ENCODE assay signal across 10 mouse cellular contexts in the genomic region with DNA sequence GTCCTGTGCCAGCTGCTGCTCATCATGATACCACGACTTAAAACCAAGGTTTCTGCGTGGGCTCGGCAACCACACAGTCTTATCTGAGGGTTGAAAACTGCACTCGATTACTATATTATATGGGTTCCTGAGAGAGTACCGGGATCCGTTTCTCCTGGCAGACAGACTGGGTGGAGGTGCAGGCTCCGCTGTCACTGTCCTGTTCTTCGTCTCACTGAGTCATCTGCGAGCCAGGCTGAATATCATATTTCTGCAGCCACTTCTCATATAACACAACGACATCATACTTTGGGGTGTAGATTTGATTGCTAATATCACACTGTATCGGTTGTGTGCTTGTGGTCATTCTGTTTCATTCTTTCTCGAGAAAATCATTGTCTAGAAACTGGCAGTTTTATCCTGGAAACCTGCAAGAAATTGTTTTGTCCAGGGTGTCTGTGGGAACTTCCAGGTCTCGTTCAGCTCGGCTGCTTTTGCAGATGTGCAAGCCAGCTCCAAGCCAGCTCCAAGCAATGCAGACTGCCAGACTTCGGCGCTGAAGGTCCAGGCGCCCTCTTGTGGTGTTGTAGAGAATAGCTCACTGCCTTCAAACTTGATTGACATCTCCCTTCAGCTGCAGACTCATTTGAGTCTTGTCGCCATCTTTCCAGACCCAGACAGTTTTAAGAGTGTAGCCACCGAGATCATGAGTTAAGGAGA.
DNase-seq lines count a peak whose midpoint lies in the region; ATAC-seq and TF ChIP-seq lines count a peak whose summit lies in the region.
"Had no signal": no experiment of that assay in that cellular context is flagged by ENCODE, and none has a peak within 500 bp of the region (broad histone marks: within the 10 kb centered on the region; RNA-seq: fewer than 3 reads in every experiment).

No protein-coding gene starts in this region.

- peak; percentile 68 to 81 (median 77) for TF ChIP-seq CTCF in MEL (IDR thresholded peaks at IDR 0.05 in 2 of 3, conservative IDR thresholded peaks at IDR 0.05 in 1 of 3; ENCODE audit: control insufficient read depth in 1 of 3, insufficient read depth in 1 of 3, low read depth in 2 of 3, low read length in 3 of 3, poor library complexity in 1 of 3, severe bottlenecking in 1 of 3)

- no peak for TF ChIP-seq POLR2A in MEL (IDR thresholded peaks at IDR 0.05; ENCODE audit: control insufficient read depth in 1 of 2, insufficient read depth in 1 of 2, low read depth in 1 of 2, low read length in 2 of 2, poor library complexity in 1 of 2)

- H3K4me3 ChIP-seq in kidney, embryonic 14.5 days (ENCODE audit: low read length) = no peak overlapping the region
- H3K4me3 ChIP-seq in MEL (ENCODE audit: control insufficient read depth in 1 of 2, insufficient read depth in 1 of 2, low read depth in 2 of 2, low read length in 2 of 2) = peak overlapping the region; percentile 28 to 44; a peak in 3 of 4 replicates
- no peak overlapping the region for H3K4me3 ChIP-seq in midbrain, embryonic 14.5 days (replicated peaks; ENCODE audit: low read depth, low read length)
- H3K4me3 ChIP-seq: embryonic facial prominence, embryonic 15.5 days; neural tube, embryonic 13.5 days had no signal

- no peaks in the 10 kb centered on the region for H3K36me3 ChIP-seq in kidney, embryonic 14.5 days (ENCODE audit: control insufficient read depth, insufficient read depth, low read length)
- H3K36me3 ChIP-seq in MEL (ENCODE audit: control insufficient read depth in 1 of 2, insufficient read depth in 2 of 2, low read length in 2 of 2) = no peaks in the 10 kb centered on the region
- no peaks in the 10 kb centered on the region for H3K36me3 ChIP-seq in midbrain, embryonic 14.5 days (ENCODE audit: control insufficient read depth, insufficient read depth, low read length)
- H3K36me3 ChIP-seq: embryonic facial prominence, embryonic 15.5 days; neural tube, embryonic 13.5 days had no signal

- H3K27me3 ChIP-seq in kidney, embryonic 14.5 days (ENCODE audit: control insufficient read depth, insufficient read depth, low read length) = no peaks in the 10 kb centered on the region
- H3K27me3 ChIP-seq in MEL (ENCODE audit: control insufficient read depth in 1 of 2, insufficient read depth in 2 of 2, low read length in 2 of 2) = no peaks in the 10 kb centered on the region
- H3K27me3 ChIP-seq in midbrain, embryonic 14.5 days (ENCODE audit: control insufficient read depth, insufficient read depth, low read length) = no peaks in the 10 kb centered on the region
- H3K27me3 ChIP-seq: embryonic facial prominence, embryonic 15.5 days; neural tube, embryonic 13.5 days had no signal

- no peaks in the 10 kb centered on the region for H3K4me1 ChIP-seq in kidney, embryonic 14.5 days (ENCODE audit: control insufficient read depth, insufficient read depth, low read length)
- H3K4me1 ChIP-seq in MEL (ENCODE audit: control insufficient read depth in 1 of 2, insufficient read depth in 2 of 2, low read length in 2 of 2) = no peaks in the 10 kb centered on the region
- H3K4me1 ChIP-seq in midbrain, embryonic 14.5 days (ENCODE audit: control insufficient read depth, insufficient read depth, low read length) = no peaks in the 10 kb centered on the region
- H3K4me1 ChIP-seq: neural tube, embryonic 13.5 days had no signal

- no peak overlapping the region for H3K9ac ChIP-seq in kidney, embryonic 14.5 days (ENCODE audit: low read depth, low read length)
- no peak overlapping the region; the same call in 1 of the 2 replicates for H3K9ac ChIP-seq in MEL (ENCODE audit: control insufficient read depth, low read depth, low read length, poor library complexity, severe bottlenecking)
- no peak overlapping the region for H3K9ac ChIP-seq in midbrain, embryonic 14.5 days (replicated peaks; ENCODE audit: low read length)
- H3K9ac ChIP-seq: embryonic facial prominence, embryonic 15.5 days; neural tube, embryonic 13.5 days had no signal

- no peak overlapping the region for H3K4me2 ChIP-seq in kidney, embryonic 14.5 days (replicated peaks; ENCODE audit: low read depth, low read length)
- no peak overlapping the region for H3K4me2 ChIP-seq in midbrain, embryonic 14.5 days (ENCODE audit: low read length)
- H3K4me2 ChIP-seq: embryonic facial prominence, embryonic 15.5 days; neural tube, embryonic 13.5 days had no signal

- no peaks in the 10 kb centered on the region for H3K9me3 ChIP-seq in kidney, embryonic 14.5 days (ENCODE audit: control insufficient read depth, low read length)
- no peaks in the 10 kb centered on the region for H3K9me3 ChIP-seq in MEL (replicated peaks; ENCODE audit: insufficient read depth, low read length)
- H3K9me3 ChIP-seq in midbrain, embryonic 14.5 days (ENCODE audit: control insufficient read depth, low read length) = no peaks in the 10 kb centered on the region
- H3K9me3 ChIP-seq: embryonic facial prominence, embryonic 15.5 days; neural tube, embryonic 13.5 days had no signal

- TF ChIP-seq RAD21 in MEL (IDR thresholded peaks at IDR 0.05; ENCODE audit: low read depth, low read length) = peak; percentile 39

- ATAC-seq in kidney, embryonic 14.5 days (ENCODE audit: low FRiP score, low TSS enrichment) = no peak
- ATAC-seq in common myeloid progenitor, adult 5-6 weeks (replicated peaks; ENCODE audit: low read depth, poor library complexity, severe bottlenecking) = peak; percentile 51; the same call in 1 of the 2 replicates
- peak; percentile 67 for ATAC-seq in granulocyte monocyte progenitor cell, adult 5-6 weeks (replicated peaks; ENCODE audit: poor library complexity, severe bottlenecking)
- ATAC-seq in midbrain, embryonic 14.5 days (ENCODE audit: low FRiP score, low TSS enrichment) = peak; percentile 34; the same call in 1 of the 2 replicates

- DNase-seq in kidney, adult 11 months = peak; percentile 25
- DNase-seq in MEL (ENCODE audit: low read depth, low spot score) = peak; percentile 71
- peak; percentile 40 to 64 for DNase-seq in layer of hippocampus, postnatal 36 days
- DNase-seq in midbrain, embryonic 14.5 days = peak; percentile 86
- peak; percentile 33 to 35 for DNase-seq in thymus, postnatal 36 days

- TF ChIP-seq EP300 in MEL (IDR thresholded peaks at IDR 0.05; ENCODE audit: low read depth in 1 of 2, low read length in 2 of 2) = no peak

- WGBS in kidney, embryonic 14.5 days = 45% methylated on average over 19 of the region's 19 CpGs
- WGBS in midbrain, embryonic 14.5 days = 57% methylated on average over 19 of the region's 19 CpGs

- H3K27ac ChIP-seq in kidney, embryonic 14.5 days (ENCODE audit: low read depth, low read length) = no peak overlapping the region
- H3K27ac ChIP-seq in MEL (ENCODE audit: control insufficient read depth, low read depth, low read length) = no peak overlapping the region
- no peak overlapping the region for H3K27ac ChIP-seq in midbrain, embryonic 14.5 days (replicated peaks; ENCODE audit: low read depth, low read length)
- H3K27ac ChIP-seq: embryonic facial prominence, embryonic 15.5 days; neural tube, embryonic 13.5 days had no signal

- no peaks in the 10 kb centered on the region for H3K79me2 ChIP-seq in MEL (ENCODE audit: control insufficient read depth, insufficient read depth, low read length, poor library complexity)

TF ChIP-seq in MEL, 35 proteins besides CTCF, POLR2A, EP300 and RAD21:
- TF ChIP-seq JUND (IDR thresholded peaks at IDR 0.05; ENCODE audit: low read depth, low read length) (no peak), SMC3 (IDR thresholded peaks at IDR 0.05; ENCODE audit: low read depth, low read length) (peak; percentile 51), RCOR1 (IDR thresholded peaks at IDR 0.05; ENCODE audit: low read depth, low read length) (no peak), ZC3H11A (IDR thresholded peaks at IDR 0.05; ENCODE audit: low read depth, low read length) (peak; percentile 10; the same call in 1 of the 2 replicates), TBP (IDR thresholded peaks at IDR 0.05; ENCODE audit: low read depth, low read length) (no peak), MAZ (IDR thresholded peaks at IDR 0.05; ENCODE audit: low read depth, low read length) (no peak)

Comparison
In these comparisons a context has a peak if more than half of its experiments do, and no peak if none do; other contexts are left out.
1. DNase-seq: peak in every context shown above with its lines; median percentile 86 in midbrain, embryonic 14.5 days; 71 in MEL; 52 in layer of hippocampus, postnatal 36 days; 34 in thymus, postnatal 36 days; 25 in kidney, adult 11 months.
2. H3K4me3 ChIP-seq: peak in MEL (2 of 2); none in kidney, embryonic 14.5 days (single experiment) and midbrain, embryonic 14.5 days (single experiment).